Mouse (Mus musculus) left cerebral cortex, postnatal 4 days (tissue): ENCODE measurements around the gene Bahcc1. TPM values are rescaled to one million over a fixed set of nuclear protein-coding genes. Genes with fewer than 3 reads are reported as not detected.

ENCODE experiments used
- DNase-seq: peaks from one replicate; pipeline ENCODE4 v3.0.0-alpha.2; 2022
- intact Hi-C: fragments of 180-260 bp; cut with DNase I; formaldehyde crosslinking; loops from one replicate; pipeline ENCODE4 v1.15.1; 2025
- total RNA-seq, 2 experiments: library from RNA; stranded (reverse); gene quantifications; 2 replicates each; pipeline ENCODE4 v1.2.3; 2021

Bahcc1 gene
- total RNA-seq, 2 experiments from 2014 or later, result 36.5 to 39.5 TPM

DNA sequence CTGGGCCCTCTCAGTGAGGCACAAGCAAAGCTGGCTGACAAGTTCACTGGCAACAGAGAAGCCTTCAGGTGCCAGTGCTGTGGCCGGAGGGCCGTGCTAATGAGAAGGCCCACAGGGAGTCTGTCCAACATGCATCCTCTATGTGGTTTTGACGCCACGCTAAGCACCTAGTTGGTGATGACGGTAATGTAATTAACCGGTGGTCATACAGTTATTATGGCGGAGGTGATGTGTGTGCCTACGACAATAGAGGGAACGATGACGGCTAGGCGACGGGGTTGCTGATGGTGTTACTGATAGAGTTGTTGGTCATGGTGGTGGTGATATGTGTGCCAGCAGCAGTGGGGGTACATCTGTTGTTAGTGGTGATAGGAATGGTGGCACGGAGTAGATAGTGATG is 25.2 kb downstream of the Bahcc1 start:
- intact Hi-C loops, result no loop called here
- DNase-seq, result no peak

DNA sequence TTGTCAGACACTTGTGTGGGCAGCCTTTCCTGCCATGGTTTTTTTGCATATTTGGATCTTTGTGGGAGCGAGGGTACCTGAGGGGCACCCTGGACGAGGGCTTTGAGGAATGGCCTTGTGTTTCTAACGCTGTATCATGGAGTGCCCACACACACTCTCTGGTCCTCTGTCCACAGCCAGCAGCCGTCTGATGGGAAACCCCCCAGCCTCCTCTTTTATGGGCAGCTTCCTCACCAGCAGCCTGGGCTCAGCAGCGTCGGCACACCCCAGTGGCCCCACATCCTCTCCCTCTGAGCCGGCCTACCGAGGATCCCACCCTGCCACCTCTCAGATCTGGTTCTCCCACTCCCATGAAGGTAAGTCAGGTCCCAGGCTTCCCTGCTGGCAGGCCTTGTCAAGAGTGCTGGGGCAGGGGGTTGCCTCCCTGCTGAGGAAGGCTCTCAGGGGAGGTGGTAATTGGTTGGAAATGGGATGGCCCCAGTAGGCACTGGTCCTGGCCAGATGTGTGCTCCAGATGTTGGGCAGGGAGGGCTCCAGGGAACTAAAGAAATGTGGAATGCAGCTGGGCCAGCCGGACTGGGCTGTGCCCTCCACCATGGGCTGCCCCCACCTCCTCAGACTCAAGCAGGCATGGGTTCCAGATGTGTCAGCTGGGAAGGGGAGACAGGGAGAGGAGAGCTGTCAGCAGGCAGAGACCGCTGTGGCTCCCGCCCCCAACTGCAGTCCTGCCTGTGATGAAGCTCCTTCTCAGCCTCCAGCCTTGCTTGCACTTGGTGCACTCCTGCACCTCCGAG is 26.3 kb downstream of the Bahcc1 start:
- DNase-seq, result no peak

DNA sequence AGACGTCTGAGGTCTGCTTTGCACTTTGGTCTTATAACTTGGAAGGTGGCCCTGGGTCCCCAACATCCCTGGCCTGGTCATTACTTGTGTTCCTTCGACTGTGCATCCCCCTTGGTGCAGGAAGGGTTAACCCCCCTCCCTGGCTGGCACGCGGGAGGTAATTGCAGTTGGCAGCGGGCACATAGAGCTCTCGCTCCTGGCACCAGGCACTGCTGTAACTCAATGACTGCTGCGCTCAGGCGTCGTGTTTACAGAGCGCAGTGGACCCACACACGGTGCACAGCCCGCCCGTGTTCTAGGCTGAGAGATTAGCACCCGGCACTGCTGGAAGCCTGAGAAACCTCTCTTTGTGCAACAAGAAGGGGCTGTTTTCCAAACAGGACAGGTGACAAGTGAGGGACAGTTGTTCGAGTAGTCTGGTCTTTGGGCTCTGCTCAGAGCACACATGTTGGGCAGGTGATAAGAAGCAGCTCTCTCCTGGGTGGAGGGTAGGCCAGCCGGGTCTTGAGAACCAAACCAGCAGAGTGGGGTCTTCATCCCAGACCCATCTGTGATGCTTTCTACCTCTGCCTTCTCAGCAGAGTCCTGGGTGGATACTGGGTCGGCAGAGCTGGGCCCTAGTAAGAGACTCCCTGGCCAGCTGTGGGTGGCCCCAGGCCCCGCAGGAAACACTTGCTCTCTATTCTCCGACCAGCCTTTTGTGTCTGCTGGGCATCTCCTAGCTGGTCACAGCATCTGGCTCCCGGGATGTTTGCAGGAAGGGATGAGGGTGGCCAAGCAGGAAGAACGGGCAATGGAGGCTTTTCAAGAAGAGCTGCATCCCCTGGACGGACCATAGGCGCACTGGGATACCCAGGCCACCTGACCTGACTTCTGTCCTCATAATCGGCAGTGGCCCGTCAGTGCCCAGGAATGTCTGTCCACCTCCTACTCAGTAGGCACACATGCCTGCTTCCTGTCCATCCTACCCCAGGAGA is 27.3 kb downstream of the Bahcc1 start:
- intact Hi-C loops, result no loop called here
- DNase-seq, result peak; percentile 88

More for the DNA sequence above, 26.3 kb downstream of the Bahcc1 start:
- intact Hi-C loops, result no loop called here

DNA sequence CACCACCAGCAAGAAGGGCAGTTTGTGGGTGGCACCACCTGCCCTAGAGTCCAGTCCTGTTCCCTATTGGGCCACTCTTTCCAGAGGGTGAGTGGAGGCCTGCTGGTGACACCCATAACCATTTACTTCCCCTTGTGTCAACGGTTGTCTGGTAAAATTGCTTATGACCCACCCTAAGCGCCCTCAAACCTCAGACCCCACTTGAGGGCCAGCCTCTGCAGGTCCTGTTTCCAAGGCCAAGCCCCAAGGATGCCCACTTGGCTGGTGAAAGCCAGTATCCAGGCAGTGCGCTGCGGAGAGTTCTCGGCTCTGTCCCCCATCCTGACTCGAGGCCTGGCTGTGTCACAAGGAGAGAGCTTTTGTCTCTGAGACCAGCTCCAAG is 28.0 kb downstream of the Bahcc1 start:
- intact Hi-C loops, result no loop called here
- DNase-seq, result no peak

DNA sequence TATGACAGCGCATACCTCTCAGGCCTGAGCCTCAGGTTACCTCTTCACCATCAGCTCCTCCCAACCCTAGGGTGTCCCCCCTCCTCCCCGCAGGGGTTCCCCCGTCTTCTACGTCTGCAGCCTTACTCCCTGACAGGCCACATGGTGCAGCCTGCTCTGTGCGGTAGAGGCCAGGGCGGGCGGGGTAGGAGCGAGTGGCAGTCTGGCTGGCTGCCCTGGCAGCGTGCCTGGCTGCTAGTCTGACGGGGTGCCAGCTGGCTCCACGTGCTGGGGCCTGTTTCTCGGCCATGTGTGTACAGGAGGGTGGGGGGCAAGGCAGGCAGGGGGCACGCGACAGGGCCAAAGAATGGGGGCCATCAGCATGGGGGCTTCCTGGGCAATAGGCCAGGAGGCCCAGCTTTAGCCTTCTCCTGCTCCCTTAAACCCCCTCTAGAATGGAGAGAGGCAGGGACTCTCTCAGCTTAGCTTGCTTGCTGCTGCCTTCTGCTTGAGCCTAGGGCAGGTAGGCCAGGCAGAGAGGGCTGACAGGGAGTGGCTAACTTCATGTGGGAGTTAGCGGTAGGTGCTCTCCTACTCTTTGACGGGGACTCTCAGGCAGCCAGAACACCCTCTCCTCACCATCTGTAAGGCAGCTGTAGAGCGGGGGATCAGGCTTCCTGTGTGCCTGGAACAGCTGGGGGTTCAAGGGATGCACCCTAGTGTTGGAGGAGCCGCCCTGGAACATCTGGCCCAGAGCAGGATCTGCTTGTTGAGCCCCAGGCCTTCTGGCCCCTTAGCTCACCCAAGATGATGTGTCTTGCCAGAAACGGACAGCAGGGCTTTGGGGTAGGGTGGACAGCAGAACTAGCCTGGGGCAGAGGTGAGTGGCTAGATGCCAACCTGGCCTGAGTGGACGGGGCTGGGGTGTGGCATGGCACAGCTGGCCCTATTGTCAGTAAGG is 28.9 kb downstream of the Bahcc1 start:
- intact Hi-C loops, result no loop called here
- peak; percentile 98 for DNase-seq

DNA sequence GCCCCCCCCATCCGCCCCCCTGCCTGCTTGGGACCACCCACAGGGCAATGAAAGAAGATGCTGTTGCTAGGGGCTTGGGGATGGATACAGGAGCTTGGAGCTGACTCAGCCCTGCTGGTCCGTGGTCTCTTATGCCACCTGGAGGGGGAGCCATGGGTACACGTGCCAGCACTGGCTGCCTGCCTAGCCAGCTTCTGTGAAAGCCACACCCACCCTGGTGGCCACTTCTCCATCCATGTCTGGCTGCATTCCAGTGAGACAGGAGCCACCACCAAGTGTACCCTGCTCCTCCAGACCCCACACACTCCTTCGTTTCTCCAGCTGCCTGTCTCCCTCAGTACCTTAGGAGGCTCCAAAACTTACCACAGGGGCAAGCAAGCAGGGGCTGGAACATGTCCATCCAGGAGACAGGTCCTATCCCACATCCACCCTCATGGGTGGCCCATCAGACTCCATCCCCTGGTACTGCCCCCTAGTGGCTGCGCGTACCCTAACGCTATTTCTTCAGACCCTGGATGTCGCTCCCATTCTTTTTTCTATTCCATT is 29.7 kb downstream of the Bahcc1 start:
- peak; percentile 98 for DNase-seq
- intact Hi-C loops, result no loop called here

DNA sequence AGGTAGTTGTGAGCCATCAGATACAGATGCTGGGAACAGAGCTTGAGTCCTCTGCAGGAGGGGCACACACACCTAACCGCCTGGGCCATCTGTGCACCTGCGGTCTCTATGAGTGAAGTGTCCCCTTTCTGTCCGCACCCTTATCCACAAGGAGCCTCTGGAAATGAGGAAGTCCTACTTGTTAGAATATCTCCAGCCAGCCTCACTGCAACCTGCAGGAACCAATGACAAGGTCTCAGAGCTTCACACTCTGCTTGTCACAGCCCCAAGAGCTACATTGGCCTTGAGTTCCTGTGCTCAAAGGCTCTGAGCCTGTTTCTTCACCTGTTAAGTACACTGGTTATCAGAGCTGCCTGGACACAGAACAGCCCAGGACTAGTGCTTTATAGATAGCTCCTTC is 30.4 kb downstream of the Bahcc1 start:
- DNase-seq, result no peak
- intact Hi-C loops, result no loop called here

DNA sequence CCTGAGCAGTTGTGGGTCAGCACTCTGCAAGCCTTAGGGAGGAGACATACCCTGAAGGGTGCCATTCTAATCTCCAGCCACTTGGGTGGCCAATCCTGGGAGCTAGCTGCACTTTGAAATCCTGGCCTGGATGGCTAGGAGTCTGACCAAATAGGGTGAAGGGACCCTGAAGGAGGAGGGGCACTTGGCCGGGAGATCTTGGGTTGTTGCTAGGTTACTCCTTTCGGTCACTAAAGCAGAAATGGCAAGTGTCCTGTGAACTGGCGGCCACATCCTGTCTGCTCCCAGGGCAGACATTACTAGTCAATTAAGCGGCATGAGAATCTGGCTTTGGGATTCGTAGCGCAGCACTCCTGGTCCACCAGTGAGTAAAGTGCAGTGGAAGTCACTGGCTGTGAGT is 31.3 kb downstream of the Bahcc1 start:
- intact Hi-C loops, result no loop called here
- no peak for DNase-seq

DNA sequence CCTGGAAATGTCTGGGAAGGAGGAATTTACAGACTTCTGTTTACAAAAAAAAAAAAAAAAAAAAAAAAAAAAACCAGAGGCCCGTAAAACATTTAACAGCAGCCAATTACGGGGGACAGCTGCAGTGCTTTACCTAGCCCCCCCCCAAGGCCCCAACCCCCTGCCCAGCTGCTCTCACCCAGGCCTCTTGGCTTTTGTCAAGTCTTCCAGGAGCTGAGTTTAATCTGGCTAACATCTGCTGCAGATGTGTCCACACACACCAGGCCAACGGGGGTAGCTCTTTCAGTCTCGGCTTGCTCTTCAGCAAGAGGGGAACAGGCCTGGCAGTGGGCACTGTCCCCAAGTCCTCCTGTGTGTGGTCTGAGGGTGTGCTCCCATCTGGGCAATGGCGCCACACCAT is 32.7 kb downstream of the Bahcc1 start:
- intact Hi-C loops, result no loop called here
- no peak for DNase-seq

DNA sequence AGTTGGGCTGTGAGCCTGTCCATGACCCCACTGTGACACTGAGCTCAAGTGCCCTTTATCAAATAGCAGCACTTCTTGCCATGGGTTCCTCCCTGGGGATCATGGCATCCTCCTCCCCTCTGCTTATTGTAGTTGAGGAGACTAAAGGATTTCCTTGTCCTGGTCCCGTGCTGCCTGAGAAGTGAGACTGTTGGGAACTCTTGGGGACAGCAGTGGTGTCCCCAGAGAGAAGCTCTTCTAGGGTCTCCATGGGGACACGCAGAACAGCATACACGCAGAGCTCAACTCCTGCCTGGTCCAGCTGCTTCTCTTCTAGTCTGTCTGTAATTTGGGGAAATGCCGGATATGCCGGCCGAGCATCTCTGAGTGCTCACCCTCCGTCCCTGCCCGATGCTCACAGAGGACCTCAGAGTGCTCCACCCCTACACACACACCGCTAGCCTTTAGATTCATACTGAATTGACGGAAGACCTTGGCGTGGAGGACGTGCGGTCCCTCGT is 33.6 kb downstream of the Bahcc1 start:
- no peak for DNase-seq
- intact Hi-C loops, result no loop called here

DNA sequence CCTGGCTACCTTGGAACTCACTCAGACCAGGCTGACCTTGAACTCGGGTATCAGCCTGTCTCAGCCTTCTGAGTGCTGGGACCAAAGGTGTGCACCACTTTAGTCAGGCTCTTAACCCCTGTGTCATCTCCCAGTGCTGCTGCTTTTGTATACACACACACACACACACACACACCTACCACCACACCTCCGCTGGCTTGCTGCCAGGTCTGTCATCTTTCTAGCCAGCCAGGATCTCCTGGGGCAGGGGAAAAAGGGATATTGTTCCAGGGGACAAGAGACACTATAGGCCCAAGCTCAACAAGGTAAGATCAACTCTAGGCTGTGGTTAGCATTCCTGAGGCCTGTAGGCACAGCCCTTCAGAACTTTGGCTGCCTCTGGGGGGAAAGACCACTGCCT is 34.5 kb downstream of the Bahcc1 start:
- no peak for DNase-seq
- intact Hi-C loops, result no loop called here

DNA sequence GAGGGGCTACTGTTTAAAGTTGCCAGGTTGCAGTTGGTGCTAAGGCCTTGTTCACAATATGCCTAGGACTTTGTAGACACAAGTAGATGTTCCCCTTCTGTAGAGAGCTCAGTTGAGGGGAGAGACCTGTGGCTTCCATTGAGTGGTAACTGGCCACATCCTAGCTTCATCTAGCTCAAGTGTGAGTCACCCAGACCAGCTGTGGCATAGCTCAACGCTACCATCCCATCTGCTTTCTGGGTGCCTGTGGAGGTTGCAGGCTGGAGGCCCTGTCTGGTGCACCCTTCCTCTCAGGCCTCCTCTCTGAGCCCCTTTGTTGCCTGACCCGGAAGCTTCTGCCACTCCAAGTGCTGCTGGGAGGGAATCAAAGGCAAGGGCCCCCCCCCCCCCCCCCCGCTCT is 34.9 kb downstream of the Bahcc1 start:
- no peak for DNase-seq
- intact Hi-C loops, result no loop called here

DNA sequence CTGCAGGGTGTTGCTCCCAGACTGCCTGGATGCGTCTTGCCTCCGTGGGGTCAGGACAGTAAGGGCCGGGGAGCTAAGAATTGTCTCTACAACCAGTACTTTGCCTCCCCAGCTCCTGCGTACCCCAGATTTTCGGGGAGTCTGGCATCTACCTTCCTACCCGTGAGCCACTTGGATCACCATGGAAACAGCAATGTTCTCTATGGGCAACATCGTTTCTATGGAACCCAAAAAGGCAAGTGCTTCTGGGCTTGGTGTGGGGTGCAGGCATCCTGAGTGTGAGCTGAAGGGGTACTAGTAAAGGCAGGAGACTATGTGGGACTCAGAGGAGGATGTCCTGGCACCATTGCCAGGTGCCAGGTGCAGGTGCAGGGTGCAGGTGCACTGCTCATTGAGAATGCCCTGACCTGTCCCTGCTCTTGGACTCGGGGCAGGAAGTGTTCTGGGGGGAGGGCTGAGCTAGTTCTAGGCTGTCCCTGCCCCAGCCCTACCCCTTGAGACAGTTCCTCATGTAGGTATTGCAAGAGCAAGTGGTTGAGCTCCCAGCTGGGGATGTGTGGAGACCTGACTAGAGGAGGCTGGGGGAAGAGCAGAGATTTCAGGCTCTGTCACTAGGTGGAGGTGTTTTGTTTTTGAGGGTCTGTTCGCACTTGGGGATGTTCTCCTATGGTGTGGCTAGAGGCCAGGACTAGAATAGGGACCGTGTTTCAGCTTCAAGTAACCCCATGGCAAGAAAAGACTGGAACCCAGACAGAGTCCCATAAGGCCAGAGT is 35.6 kb downstream of the Bahcc1 start:
- intact Hi-C loops, result no loop called here

DNA sequence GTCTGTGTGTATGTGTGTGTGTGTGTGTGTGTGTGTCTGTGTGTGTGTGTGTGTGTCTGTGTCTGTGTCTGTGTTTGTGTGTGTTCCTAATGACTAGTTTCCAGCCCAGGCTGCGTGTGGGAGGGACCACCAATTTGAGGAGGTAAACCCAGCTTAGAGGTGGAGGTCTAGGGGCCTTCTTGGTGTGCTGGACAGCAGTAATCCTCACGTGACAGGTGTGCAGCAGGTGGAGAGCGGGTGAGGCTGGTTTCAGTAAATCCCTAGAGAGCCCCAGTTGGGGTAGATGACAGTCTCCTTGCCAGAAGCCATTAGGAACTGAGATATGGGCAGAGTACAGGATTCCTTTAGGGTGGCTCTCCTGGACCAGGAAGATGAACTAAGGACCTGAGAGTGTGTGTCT is 36.3 kb downstream of the Bahcc1 start:
- DNase-seq, result no peak
- intact Hi-C loops, result no loop called here

More for the DNA sequence above, 35.6 kb downstream of the Bahcc1 start:
- DNase-seq, result no peak

DNA sequence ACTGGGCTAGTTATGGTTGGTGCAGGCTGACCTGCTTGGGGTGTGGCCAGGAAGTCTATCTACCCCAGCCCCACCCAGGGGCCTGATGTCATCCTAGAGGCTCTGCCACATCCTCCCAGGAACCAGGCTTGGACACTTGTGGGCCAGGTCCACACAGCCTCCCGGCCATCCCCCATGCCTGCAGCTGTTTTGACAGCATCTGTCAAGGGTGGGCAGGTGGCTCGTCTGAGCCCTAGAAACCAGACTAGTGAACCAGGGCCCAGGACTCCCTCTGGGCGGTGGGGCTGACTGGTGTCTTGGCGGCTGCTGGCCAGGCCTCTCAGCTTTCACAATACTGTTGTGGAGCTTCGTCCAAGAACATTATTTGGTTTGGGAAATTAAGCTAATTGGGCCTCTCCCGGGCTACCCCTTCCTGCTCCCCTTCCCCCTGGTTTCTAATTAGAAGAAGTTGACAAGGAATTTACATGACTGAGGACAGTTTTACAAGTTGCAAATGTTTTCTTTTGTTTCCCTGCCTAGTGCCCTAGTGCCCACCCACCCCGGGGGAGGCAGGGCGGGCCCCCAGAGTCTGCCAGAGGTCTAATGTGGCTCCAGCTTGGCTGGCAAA is 36.9 kb downstream of the Bahcc1 start:
- no peak for DNase-seq
- intact Hi-C loops, result no loop called here

DNA sequence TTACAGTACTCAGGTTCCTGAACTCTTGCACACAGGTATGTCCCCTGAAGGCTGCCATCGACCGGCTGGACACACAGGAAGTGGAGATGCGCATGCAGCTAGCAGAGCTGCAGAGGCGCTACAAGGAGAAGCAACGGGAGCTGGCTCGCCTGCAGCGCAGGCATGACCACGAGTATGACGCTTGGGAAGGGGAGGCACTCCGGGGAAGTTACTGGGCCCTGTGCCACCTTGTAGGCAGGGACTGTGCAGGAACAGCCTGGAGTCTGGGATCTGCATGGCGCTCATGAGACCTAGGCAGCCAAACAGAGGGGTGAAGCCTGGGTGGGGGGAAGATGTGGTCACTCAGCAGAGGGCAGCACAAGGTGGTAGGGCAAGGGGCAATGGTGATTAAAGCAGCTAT is 46.6 kb downstream of the Bahcc1 start:
- DNase-seq, result no peak
- intact Hi-C loops, result no loop called here

DNA sequence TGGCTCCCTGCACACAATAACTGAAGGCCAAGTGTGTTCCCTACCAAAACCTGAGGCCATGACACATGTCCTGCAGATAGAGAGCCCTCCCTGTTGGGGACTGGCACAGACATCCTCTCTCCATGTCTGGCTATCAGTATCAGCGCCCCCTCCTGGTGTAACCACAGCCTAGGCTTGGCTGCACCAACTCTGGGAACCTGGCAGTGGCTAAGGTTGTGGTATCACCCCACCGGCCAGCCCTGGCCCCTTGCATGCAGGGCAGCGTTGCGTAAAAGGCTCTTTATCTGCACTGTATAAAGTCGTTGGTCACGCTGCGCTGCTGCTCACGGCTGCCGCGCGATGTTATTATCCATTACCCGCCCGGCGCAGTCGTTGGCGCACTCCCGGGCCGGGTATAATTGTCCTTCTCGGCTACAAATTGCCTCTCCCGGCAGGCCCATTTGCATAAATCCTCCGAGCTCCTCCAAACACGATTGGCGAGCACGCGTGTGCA is 47.6 kb downstream of the Bahcc1 start:
- intact Hi-C loops, result no loop called here
- peak; percentile 90 for DNase-seq

DNA sequence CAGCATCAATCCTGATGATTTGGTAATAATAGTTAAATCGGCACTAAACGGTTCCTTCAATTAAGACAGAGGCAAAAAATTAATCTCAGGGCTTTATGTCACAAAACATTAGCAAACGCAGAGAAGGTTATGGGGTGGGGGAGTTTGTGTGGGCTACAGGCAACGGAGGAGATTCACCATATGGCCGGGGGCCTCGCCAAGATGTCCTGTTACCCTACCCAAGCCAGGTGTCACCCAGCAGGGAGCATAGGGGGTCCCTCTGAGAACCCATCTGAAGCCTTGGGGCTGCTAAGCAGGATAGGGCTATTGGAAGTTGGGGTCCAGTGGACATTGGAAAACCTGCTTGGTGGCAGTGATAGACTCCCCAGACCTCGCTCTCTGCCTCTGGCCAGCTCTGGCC is 48.0 kb downstream of the Bahcc1 start:
- peak; percentile 87 for DNase-seq
- intact Hi-C loops, result no loop called here

DNA sequence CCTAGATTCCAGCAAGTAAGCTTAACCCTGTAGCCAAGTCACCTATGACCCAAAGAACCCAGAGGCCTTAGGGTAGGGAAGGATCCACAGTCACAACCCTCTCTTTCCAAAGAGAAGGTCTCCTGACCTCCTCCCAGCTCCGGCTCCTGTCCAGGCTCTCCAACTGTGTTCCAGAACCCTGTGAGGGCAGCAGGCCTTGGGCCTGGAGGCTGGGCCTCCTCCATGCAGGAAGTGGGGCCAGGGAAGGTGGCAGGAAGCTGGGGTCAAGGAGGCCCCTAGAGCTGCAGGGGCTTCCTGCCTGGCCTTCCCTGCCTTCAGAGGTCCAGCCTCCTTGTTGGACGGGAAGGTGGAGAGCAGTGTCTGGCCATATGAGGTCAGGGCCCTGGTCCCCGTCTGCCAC is 48.5 kb downstream of the Bahcc1 start:
- DNase-seq, result no peak
- intact Hi-C loops, result no loop called here
